Mouse (Mus musculus) liver, postnatal 0 days (tissue): ENCODE measurements around the gene Nup160.

ENCODE experiments used
- CTCF ChIP-seq: sonication (generic); IDR thresholded peaks from 2 replicates; pipeline ENCODE4 v1.5.1; 2016; ENCODE audit warnings: antibody characterized with exemption, low read depth
- EP300 ChIP-seq: IDR thresholded peaks from 2 replicates; pipeline ENCODE4 v1.6.1; 2016; ENCODE audit warnings: antibody characterized with exemption, low read depth, mild to moderate bottlenecking

- peak; percentile 49 for TF ChIP-seq CTCF
- peak; percentile 83 for TF ChIP-seq EP300
Measured at GRCm38 (mm10) chr2:90745053-90745678, 68.2 kb downstream of the Nup160 start, which contains the start of gene Fnbp4.
